Mouse (Mus musculus): ENCODE measurements around the gene Rgma. TPM values are rescaled to one million over a fixed set of nuclear protein-coding genes. Genes with fewer than 3 reads are reported as not detected.

The Rgma gene
- polyA plus RNA-seq, 3 experiments from 2014 or later = not detected

- ATAC-seq = no peak
Measured at GRCm38 (mm10) chr7:73442246-73442645, 66.9 kb downstream of the Rgma start.

- ATAC-seq = no peak
Measured at GRCm38 (mm10) chr7:73451594-73451993, 76.3 kb downstream of the Rgma start.

GRCm38 (mm10) chr7:73452187-73452808 is 77.0 kb downstream of the Rgma start:
- ATAC-seq = no peak

GRCm38 (mm10) chr7:73454113-73454512 is 78.8 kb downstream of the Rgma start:
- no peak for ATAC-seq

DNA sequence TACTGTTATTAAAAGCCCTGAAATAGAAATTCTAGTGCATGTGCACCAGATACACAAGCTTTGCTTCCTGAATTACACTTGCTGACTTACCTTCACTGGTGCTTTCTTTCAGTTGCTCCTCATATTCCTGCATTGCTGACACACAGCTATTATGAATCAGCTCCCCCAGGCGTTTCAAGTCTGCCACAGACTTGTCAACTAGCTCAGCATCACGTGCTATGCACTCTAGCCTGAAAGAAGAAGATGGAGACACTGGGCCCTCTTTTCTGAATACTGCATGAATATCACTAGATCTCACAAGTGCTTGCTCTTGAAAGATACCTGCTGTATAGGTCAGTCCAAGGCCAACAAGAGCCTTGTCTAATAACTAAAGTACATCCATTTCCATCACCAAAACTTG is 88.2 kb downstream of the Rgma start:
- no peak for ATAC-seq

GRCm38 (mm10) chr7:73467741-73468140 is 92.4 kb downstream of the Rgma start:
- ATAC-seq = no peak

Other genes with a start within 250 kb of the Rgma start
- 100 to 1,000 TPM; 120 to 258 (median 210) TPM for gene Chd2, start 166.3 kb downstream of the Rgma start, polyA plus RNA-seq (2017; shearing (Covaris generic))